Mouse (Mus musculus) adipocyte (in vitro differentiated cells): ENCODE measurements at regions not wholly inside any gene's neighbourhood (a gene's known extent, or its start where the extent isn't known, plus 50 kb on each side); places are given as distances from the start of the nearest gene placed in this dataset.

Experiments used
- DNase-seq: peaks from one replicate; pipeline ENCODE4 v3.0.0-alpha.2; 2016; ENCODE audit warnings: low spot score

DNA sequence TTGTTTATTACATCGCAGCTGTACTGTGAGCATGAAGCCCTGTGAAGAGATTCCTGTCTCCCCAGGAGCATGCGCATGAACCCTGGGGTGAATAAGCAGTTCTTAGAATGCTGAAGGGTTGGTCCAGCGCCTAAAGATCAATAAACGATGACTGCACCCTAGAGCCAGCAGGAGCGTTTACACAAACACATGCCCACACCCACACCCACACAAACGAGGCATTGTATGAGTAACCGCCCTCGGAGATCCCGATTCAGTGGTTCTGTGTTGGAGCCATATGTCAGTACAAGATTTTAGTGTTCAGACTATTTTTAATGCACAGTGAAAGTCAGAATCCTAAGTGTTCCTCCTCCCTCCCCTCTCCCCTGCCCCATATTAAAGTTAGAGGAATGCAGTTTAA, 57.3 kb downstream of the Edn1 start:
- no peak for DNase-seq

DNA sequence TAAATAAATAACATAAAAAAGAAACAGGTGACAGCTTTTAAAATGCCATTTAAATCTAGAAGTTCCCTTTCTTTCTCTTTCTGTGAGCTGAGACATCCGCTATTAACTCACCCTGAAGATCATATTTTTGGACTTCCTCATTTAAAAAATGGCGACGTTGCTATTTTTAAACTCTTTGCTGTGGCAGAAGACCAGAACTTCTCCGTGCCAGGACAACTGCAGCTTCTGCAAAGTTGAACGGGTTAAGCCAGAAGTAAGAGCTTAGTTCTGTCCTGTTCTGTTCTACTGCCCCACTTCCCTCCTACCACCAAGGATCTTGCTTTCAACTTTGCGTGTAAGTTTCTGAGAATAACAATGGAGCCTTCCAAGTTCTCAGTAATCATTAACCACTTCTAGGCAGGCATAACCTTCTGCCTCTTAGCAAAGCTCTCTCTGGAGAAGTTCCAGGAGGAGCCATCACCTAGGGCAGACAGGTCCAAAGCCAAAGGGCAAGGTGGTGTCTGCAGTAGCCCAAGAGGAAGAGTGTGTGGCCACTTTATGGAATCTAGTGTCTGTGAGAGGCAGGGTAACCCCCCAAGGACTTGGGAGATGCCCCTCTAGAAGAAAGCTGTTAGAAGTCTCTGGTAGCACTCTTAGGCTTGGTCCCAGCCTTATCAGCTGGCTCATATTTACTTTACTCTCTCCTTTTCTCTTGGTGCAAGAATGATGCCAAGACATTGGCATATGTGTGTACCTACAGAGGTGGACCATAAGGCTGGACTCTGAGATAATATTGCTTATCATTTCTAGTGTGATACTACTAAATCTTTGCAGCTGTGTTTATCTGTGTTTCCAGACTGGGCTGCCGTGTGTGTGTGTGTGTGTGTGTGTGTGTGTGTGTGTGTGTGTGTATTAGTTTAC, 66.6 kb downstream of the Edn1 start:
- peak; percentile 64 for DNase-seq

DNA sequence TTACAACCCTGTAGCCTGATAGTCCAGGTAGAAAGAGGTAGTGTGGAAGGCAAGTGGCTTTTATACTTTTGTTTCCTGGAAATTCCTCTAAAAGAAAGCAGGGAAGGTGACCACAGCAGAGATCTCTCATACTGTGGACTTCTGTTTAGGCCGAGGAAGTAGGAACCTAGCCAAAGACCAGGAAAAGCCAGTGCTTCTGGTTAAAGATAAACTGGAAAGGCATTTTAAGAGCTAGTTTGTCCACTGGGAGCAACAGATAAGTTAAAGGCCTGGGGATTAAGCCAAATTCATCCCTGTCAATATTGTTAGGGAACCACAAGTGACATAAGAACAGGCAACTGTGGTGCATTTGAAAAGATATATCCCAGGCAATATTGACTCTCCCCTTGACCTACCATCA, 68.5 kb downstream of the Edn1 start:
- peak; percentile 14 for DNase-seq

DNA sequence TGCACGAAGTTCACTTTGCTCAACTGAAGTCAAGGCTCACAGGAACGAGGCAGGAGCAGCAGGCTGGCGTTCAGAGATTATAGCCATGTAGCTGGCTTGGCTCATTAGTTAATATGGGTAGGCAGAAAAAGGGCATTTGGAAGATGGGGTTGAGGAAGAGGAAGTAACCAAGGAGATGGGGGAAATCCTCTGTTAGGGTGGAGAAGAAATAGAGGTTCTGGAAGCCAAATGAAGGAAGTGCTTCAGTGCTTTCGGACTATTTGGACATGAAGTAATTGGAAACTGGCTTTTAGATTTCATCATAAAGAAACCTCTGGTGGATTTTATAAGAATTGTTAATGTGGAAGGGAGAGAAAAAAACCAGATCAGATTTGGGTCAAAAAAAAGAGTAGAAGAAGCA, 70.9 kb downstream of the Edn1 start:
- no peak for DNase-seq

DNA sequence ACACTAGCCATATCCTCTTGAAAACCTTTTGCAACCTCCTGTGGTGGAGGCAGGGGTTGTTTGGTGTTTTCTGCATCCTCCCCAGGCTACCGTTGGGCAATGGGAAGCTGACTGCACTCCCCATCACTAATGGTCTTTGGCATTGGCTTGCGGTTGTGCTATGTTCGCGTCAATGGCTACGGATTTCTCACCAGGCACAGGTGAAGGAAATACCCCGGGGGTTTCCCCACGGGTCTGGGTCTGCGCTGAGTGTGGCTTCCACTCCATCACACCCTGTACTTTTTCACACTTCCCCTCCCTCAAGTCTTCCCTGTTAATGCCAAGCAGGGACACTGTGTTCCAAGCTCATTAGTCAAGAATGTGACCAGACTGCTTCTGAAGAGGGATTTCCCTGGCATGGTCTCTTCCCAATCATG, 72.9 kb downstream of the Edn1 start:
- DNase-seq = peak; percentile 39

DNA sequence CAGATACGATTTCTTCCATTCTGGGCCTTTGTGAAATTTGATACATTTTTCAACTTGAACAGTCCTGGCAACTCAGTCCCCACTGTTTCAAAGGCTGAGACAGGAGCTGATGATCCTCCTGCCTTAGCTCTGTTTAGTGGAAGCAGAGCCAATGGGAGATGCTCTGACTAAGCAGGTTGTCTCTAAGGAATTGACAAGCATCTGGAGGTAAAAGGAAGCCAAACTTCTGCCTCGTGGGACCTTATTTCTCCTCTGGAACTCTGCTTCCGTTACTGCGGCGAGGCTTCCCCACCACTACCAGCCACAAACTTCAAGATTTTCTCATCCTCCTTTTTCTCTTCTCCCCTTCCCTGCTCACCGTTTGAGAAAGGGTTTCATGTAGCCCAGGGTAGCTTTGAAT, 78.4 kb downstream of the Edn1 start:
- DNase-seq = no peak

DNA sequence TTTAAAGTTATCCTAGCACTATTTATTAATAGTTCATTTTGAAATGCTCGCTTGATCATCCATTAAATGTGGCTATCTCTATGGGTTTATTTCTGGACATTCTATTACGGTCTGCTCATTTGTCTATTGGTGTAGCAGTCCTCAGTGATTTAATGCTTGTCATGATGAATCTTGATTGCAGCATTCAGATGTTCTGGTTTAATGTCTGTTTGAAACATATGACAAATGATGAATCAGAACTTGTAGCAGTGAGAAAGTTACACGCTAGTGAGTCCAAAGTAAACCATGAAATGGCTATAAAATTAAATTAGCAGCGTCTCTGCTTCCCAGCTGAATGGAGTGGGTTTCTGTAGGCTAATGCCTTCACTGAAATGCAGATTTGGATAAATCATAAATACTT, 81.8 kb downstream of the Edn1 start:
- DNase-seq = no peak

DNA sequence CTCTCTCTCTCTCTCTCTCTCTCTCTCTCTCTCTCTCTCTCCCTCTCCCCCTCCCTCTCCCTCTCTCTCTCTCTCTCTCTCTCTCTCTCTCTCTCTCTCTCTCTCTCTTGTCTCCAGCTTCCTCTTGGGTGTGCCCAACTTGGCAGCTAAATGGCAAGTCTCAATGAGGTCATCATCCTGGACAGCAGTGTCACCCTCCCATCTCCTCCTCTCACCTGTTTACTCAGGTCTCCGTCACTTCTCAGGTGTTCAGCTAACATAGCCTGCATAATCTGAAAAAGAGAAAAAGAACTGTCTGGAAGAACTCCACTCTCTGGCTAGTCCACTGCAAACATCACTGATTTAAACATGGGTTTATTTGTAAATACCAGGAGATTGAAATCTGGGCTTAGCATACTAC, 89.1 kb downstream of the Edn1 start:
- DNase-seq = no peak

DNA sequence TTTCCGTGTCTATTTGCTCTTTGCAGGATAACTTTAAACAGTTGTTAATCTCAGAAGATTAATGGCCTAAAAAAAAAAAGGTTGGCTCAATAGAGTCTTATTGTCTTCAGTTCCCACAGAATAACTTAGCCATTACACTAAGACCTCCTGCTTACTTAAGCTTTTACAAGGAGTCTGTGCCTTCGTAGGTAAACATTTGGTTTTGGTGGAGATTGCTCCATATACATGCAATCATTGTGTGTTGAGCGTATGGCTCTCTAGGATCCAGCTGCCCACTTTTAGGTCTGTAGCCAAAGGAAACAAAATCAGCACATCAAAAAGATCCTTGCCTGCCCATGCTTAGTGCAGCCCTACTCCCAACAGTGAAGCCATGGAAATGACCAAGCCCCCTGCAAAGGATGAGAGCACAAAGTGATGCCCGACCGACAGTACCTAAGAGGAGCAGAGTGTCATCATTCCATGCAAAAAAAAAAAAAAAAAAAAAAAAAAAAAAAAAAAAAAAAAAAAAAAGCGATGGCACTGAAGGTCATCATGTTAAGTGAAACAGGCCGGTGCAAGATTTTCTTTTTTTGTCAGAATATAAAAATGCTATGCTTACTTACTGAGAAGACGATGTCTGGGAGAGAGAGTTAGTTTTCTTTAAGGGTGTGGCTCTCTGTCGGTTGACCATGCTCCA, 90.2 kb downstream of the Edn1 start:
- DNase-seq = no peak

DNA sequence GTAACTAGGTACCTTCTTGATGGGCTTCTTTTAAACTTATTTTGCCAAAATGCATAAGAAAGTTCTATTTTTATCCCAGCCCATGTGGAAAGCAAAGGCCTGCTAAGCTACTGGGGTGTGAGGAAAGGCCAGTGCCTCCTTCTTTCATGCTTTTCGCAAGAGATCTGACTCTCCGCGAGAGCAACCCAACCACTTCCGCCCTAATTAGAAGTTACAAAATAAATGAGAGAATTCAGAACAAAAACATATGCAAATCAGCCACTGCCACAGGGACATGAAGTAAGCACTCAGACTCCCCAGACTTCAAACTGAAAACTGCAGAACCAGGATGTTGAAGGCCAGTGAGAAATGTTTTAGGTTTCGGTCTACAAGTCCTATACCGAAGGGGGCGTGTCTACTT, 91.4 kb downstream of the Edn1 start:
- DNase-seq = no peak

DNA sequence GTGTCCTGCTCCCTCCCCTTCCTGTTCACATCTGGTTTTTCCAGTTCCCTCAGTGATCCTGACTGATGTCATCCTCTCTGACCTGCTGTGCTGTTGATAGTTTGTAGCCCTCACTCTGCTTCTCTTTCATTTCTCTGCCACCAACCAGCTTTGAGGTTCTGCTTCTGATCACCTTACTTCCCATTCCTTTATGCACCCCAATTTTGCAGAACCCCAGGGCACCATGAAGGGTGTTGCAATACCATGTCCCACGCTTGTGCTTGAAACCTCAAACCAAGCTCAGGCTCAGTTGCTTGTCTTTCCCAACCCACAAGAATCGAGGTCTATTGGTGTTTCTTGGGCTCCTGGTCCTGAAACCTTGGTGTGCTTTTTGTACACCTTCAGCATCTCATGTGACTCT, 93.3 kb downstream of the Edn1 start:
- no peak for DNase-seq

DNA sequence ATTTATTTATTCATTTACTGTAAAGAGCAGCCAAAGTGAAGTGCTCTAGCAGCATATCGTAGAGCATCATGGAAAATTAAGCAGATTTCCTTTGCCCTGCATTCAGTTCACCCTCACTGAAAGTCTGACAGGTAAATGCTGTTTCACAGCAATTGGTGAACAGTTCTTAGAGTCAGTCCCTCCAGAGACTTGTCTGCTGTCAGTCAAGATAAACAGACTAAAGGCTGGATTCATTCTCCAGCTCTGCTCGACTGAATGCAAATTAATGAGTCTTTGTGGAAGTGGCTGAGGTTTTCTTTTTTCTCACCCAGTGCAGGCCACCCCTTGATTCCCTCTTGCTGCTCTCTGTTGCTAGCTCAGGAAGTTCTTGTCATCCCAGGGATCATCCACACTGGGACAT, 100.2 kb downstream of the Edn1 start:
- DNase-seq = no peak

DNA sequence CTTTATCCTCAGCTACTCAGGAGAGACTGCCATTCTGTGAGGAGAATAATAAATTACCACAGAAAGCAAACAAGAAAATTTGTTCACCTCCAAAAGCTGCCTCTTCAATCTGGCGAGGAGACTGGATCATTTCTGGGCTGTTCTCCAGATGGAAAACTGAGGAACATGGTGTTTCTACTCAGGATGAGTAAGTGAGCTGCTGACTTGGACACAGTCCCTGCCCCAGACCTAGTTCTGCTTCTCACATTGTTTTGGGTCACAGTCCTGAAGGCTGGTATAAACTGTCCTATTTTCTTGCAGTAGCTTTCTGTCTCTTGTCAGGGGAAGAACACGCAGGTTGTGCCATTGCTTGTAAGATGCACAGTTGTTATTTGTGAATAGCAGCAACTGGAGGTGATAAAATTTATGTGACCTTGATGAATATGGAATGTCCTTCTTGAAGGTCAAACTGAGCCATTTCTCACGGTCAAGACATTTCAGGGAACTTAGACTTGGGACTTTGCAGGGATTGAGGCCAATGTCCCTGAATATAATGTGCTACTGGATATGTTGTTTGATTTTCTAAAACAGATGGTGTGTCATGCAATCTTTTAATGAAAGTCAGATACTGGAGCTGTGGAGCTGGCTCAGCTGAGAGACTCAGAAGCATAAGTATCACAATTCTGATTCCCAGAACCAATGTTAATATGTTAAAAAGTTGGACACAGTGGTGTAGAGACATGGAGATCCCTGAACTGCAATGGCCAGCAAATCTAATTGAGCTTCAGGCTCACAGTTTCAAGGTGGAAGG, 102.2 kb downstream of the Edn1 start:
- DNase-seq = peak; percentile 93

DNA sequence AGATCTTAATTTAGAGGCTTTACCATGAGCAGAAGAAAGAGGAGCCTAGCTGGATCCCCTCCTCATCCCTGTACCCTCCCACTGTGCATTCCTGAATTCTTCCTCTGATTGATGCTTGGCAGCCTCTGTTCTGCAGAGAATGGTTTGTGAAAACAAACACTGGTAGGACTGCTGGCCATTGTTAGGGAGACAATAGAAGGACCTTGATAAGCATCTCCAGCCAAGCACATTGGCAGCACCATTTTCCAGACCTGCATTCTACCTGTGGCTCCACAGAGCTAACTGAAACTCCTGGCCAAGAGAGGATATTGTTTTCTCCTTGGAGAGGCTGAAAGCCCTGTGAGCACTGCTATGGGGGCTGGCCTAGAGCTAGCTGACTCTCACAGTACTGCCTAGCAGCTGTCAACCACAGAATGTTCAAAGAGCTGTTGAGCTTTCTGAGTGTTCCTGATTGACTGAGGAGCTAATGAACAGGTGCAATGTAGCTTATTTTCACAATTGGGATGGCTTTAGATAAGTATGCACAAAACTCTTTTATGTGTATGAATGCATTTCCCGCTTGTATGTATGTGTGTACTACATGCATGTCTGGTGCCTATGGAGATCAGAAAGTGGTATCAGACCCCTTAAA, 111.5 kb downstream of the Edn1 start:
- DNase-seq = no peak

DNA sequence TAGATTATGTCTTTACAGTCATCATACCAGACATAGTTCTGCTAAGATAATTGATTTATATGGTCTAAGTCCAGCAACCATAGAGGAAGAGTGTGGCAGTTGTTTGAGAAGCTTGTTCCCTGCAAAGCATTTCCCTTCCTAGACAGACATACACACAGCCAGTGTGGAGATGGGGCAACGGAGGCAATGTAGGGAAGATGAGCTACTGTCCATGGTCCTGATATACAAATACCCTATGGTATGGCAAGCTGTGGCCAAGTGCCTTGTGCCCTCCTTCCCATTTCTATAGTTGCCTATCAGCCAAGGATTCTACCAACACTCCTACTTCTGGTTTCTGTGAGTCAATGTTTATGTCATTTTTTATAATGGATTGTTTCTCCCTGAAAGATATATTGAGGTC, 145.6 kb downstream of the Edn1 start:
- DNase-seq = peak; percentile 34

DNA sequence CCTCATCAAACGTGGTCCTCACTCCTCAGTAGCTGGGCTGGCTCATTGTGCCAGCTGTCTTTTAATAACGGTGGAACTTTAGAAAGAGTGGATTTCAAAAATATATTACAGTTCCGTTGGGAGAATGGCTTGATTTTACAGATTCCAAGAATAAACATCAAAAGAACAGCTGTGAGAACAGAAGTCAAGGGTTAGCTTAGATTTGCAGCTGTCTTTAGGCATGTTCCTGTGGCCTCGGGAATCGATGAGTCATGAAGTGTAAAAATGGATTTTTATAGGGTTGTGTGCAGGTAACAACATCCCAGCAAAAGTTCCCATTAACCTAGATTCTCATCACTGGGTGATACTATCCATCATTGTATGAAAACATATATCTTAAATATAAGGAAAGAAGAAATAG, 152.4 kb downstream of the Edn1 start:
- DNase-seq = no peak

DNA sequence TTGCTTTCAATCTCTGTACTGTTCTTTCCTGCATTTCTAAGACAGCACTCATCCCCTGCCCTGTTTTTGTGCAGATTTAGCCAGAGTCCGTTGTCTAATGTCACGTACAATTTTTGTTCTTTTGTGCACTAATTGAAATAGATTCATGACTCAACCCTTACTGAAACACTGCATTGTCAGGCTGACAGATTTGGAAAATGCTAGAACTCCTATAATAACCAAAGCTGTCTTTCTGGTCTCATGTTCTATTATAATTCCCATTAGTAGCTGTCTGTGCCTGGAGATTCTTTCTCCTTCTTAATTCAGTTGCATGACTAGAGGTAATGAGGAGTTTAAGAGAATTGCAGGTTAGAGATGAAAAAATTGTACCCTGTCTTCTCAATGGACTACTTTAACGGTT, 158.6 kb downstream of the Edn1 start:
- no peak for DNase-seq

DNA sequence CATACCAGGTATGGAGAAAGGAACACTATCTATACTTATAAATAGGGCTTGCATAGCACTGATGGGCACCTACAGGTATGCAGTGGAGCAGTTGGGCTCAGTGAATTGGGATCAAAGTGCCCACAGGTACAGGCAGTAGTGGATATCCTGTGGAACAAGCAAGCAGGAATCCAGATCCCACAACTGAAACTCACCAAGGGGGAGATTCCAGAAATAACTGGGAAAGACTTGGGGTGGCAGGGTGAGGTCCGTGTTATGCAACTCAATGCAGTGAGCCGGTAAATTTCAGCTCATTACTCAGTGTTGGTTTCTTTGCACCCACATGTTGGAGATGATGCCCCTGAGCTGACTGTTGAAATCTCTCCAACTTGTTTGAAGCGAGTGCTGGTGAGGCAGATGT, 177.5 kb downstream of the Edn1 start:
- DNase-seq = no peak

DNA sequence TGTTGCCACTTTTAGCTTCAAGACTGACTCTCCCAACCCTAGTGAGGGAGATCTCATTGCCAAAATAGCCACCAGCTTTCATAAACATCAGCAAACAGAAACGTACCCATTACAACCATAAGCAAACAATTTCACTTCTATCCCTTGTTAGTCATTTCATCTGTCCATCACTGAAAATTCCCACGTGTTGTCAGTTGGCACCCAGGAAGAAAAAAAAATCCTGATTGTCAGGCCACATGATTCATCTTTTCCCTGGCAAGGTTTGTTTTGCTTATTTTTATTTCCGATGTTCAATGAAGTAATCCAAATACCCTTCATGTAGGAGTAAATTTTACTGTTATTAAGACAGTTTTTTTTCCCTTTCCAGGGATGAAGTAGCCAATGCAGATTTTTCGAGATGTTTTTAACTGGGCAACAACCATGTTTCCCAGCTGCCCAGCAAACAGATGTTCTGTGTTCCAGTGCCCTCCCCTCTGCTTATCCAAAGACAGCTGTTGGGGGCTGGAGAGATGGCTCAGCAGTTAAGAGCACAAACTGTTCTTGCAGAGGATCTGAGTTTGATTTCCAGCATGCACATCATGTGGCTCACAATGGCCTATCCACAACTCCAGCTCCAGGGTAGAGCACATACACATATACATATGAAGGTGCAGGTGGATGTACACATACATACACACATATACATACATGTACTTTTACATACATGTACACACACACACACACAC, 189.3 kb upstream of the Phactr1 start:
- peak; percentile 64 for DNase-seq

DNA sequence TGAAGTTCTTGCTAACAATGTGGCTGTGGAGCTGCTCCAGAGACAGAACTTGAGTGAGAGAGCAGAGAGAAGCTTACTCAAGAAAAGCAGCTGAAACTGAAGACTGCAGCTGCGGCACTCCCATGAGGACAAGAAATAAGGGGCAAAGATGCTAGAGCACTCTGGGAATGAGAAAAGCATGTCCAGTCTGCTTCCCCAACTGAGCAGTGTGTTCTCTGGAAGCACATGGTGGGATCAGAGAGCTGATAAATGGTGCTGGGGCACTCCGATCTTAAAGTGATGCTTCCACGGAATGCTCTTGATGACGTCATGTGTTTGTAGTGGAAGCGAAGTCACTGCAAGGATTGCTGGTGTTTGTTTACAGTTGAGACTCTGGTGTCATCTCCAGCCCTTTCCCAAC, 186.1 kb upstream of the Phactr1 start:
- DNase-seq = peak; percentile 20

DNA sequence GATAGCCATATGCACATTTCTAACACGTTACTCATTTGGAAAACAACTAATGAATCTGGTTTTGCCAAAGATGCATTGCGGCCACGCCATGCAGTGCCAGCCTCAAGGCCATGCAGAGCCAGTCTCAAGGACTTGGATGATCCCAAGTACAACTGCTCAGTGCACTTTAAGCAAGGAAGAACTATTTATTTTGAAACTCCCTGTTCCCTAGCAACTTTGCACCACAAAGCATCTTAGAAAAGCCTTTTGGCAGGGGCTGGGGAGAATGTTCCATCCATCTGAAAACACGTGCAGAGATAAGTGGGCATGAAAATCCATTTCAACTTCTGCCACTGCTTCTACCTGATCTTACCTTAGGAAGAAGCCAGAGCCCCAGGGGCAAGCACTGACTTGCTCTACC, 182.1 kb upstream of the Phactr1 start:
- DNase-seq = no peak

DNA sequence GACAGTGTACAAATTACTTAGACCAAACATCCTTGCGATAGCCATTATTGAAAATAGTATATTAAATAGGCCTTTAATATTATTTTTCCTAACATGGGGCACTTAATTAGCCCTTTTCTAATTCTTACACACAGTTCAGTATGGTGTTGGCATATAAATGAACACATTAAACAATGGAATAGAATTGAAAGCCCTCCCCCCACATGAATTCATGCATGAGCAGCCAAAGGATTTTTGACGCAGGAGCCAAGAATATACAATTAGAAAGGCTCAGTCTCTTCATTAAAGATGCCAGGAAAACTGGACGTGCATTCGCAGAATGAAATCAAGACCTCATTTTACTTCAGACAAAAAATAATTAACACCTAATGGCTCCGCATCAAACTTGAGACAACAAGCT, 172.9 kb upstream of the Phactr1 start:
- no peak for DNase-seq
